Mouse (Mus musculus) left cerebral cortex, postnatal 4 days (tissue): ENCODE data around the gene Hsd11b1. TPM values are rescaled to one million over a fixed set of nuclear protein-coding genes. Genes with fewer than 3 reads are reported as not detected.
"Not testable (repeated sequence)": the region's sequence is repeated elsewhere in the genome, so short reads cannot be mapped to it uniquely, and the experiment has no call there.

Source experiments
- DNase-seq: peaks from one replicate; pipeline ENCODE4 v3.0.0-alpha.2; 2022
- intact Hi-C: fragments of 180-260 bp; cut with DNase I; formaldehyde crosslinking; loops from one replicate; pipeline ENCODE4 v1.15.1; 2025
- total RNA-seq, 2 experiments: library from RNA; stranded (reverse); gene quantifications; 2 replicates each; pipeline ENCODE4 v1.2.3; 2021

Gene Hsd11b1
- total RNA-seq = 1 to 10 TPM; 3.2 to 3.4 TPM

- intact Hi-C loops = loop anchor here (5.0 kb wide), 1 partner anchor 53 kb away; no protein-coding TSS in a partner anchor
- DNase-seq = no peak
Measured at GRCm38 (mm10) chr1:193263955-193264598, at the start of gene Hsd11b1. TSS of gene Hsd11b1 (minus strand) at chr1:193264075.

GRCm38 (mm10) chr1:193311596-193311995 lies 47.7 kb upstream of the Hsd11b1 start:
- intact Hi-C loops = no loop called here

GRCm38 (mm10) chr1:193310519-193311085 lies 46.7 kb upstream of the Hsd11b1 start:
- intact Hi-C loops = no loop called here
- DNase-seq = no peak

More at GRCm38 (mm10) chr1:193311596-193311995, 47.7 kb upstream of the Hsd11b1 start:
- DNase-seq = no peak

GRCm38 (mm10) chr1:193309785-193310518 lies 46.1 kb upstream of the Hsd11b1 start:
- DNase-seq = no peak
- intact Hi-C loops = no loop called here

- intact Hi-C loops = no loop called here
- no peak for DNase-seq
Measured at GRCm38 (mm10) chr1:193306832-193307231, 43.0 kb upstream of the Hsd11b1 start.

GRCm38 (mm10) chr1:193305386-193305785 lies 41.5 kb upstream of the Hsd11b1 start:
- DNase-seq = peak; percentile 53
- intact Hi-C loops = no loop called here

- DNase-seq = no peak
- intact Hi-C loops = no loop called here
Measured at GRCm38 (mm10) chr1:193303096-193303495, 39.2 kb upstream of the Hsd11b1 start.

GRCm38 (mm10) chr1:193302093-193302405 lies 38.2 kb upstream of the Hsd11b1 start:
- intact Hi-C loops = no loop called here
- no peak for DNase-seq

- intact Hi-C loops = no loop called here
- DNase-seq = no peak
Measured at GRCm38 (mm10) chr1:193301216-193302092, 37.6 kb upstream of the Hsd11b1 start.

- intact Hi-C loops = no loop called here
- no peak for DNase-seq
Measured at GRCm38 (mm10) chr1:193299995-193300394, 36.1 kb upstream of the Hsd11b1 start.

GRCm38 (mm10) chr1:193298141-193298765 lies 34.4 kb upstream of the Hsd11b1 start:
- DNase-seq = no peak
- intact Hi-C loops = no loop called here

GRCm38 (mm10) chr1:193295920-193296319 lies 32.0 kb upstream of the Hsd11b1 start:
- intact Hi-C loops = no loop called here
- DNase-seq = no peak

- intact Hi-C loops = no loop called here
- no peak for DNase-seq
Measured at GRCm38 (mm10) chr1:193293926-193294325, 30.1 kb upstream of the Hsd11b1 start.

GRCm38 (mm10) chr1:193293039-193293438 lies 29.2 kb upstream of the Hsd11b1 start:
- DNase-seq = no peak
- intact Hi-C loops = no loop called here

- intact Hi-C loops = no loop called here
Measured at GRCm38 (mm10) chr1:193290686-193291085, 26.8 kb upstream of the Hsd11b1 start.

GRCm38 (mm10) chr1:193289914-193290313 lies 26.0 kb upstream of the Hsd11b1 start:
- no peak for DNase-seq
- intact Hi-C loops = no loop called here

More at GRCm38 (mm10) chr1:193290686-193291085, 26.8 kb upstream of the Hsd11b1 start:
- DNase-seq = no peak

GRCm38 (mm10) chr1:193289076-193289475 lies 25.2 kb upstream of the Hsd11b1 start:
- intact Hi-C loops = no loop called here
- DNase-seq = no peak

GRCm38 (mm10) chr1:193287578-193287977 lies 23.7 kb upstream of the Hsd11b1 start:
- DNase-seq = no peak
- intact Hi-C loops = no loop called here

GRCm38 (mm10) chr1:193285766-193286325 lies 22.0 kb upstream of the Hsd11b1 start:
- DNase-seq, intact Hi-C loops: not testable (repeated sequence)

GRCm38 (mm10) chr1:193284228-193284779 lies 20.4 kb upstream of the Hsd11b1 start:
- intact Hi-C loops = no loop called here
- DNase-seq = no peak
